Mouse (Mus musculus): Measurements from ENCODE around the gene Map4k1. TPM values are rescaled to one million over a fixed set of nuclear protein-coding genes. Genes with fewer than 3 reads are reported as not detected.

Map4k1 gene
- polyA plus RNA-seq, 1 experiment: 3.6 TPM

- Histone ChIP-seq H3ac (ENCODE audit: control insufficient read depth, insufficient read length, low read depth) (no peak overlapping the region), H3K79me3 (ENCODE audit: low read depth) (no peaks in the 10 kb centered on the region), H3K79me2 (ENCODE audit: control insufficient read depth, insufficient read depth) (no peaks in the 10 kb centered on the region), H3K4me3 (ENCODE audit: insufficient read depth, poor library complexity, severe bottlenecking) (no peak overlapping the region), H3K27me3 (ENCODE audit: control insufficient read depth, insufficient read depth, insufficient read length) (no peaks in the 10 kb centered on the region), H3K36me3 (ENCODE audit: control insufficient read depth, insufficient read depth) (no peaks in the 10 kb centered on the region)
- no peak for TF ChIP-seq USF1 (IDR thresholded peaks at IDR 0.05; ENCODE audit: low read depth)
- TF ChIP-seq FOSL1 (IDR thresholded peaks at IDR 0.05; ENCODE audit: insufficient read depth, low read length, poor library complexity, severe bottlenecking): no peak
- TF ChIP-seq CTCF (IDR thresholded peaks at IDR 0.05; ENCODE audit: control insufficient read depth, insufficient read depth, insufficient read length): no peak
- TF ChIP-seq MAX (IDR thresholded peaks at IDR 0.05): no peak
- TF ChIP-seq MYOG (IDR thresholded peaks at IDR 0.05; ENCODE audit: control insufficient read depth, extremely low read depth, insufficient read length): no peak
- no peak for TF ChIP-seq MYOD1 (IDR thresholded peaks at IDR 0.05; ENCODE audit: control insufficient read depth, insufficient read length, low read depth)
- TF ChIP-seq CEBPB (IDR thresholded peaks at IDR 0.05; ENCODE audit: low read depth): no peak
Measured at GRCm38 (mm10) chr7:29032685-29033084, 50.8 kb downstream of the Map4k1 start.

- Histone ChIP-seq H3K36me3 (ENCODE audit: control insufficient read depth, insufficient read depth) (no peaks in the 10 kb centered on the region), H3K4me3 (ENCODE audit: insufficient read depth, poor library complexity, severe bottlenecking) (no peak overlapping the region), H3K27me3 (ENCODE audit: control insufficient read depth, insufficient read depth, insufficient read length) (no peaks in the 10 kb centered on the region), H3K79me3 (ENCODE audit: low read depth) (no peaks in the 10 kb centered on the region), H3ac (ENCODE audit: control insufficient read depth, insufficient read length, low read depth) (no peak overlapping the region), H3K79me2 (ENCODE audit: control insufficient read depth, insufficient read depth) (no peaks in the 10 kb centered on the region)
- TF ChIP-seq MYOG (IDR thresholded peaks at IDR 0.05; ENCODE audit: control insufficient read depth, extremely low read depth, insufficient read length) (no peak), CEBPB (IDR thresholded peaks at IDR 0.05; ENCODE audit: low read depth) (no peak)
Measured at GRCm38 (mm10) chr7:29037261-29037660, 55.4 kb downstream of the Map4k1 start.

GRCm38 (mm10) chr7:29039604-29039984, 57.7 kb downstream of the Map4k1 start:
- no peaks in the 10 kb centered on the region for H3K79me3 ChIP-seq (ENCODE audit: low read depth)
- H3ac ChIP-seq (ENCODE audit: control insufficient read depth, insufficient read length, low read depth): no peak overlapping the region
- no peaks in the 10 kb centered on the region for H3K36me3 ChIP-seq (ENCODE audit: control insufficient read depth, insufficient read depth)
- H3K27me3 ChIP-seq (ENCODE audit: control insufficient read depth, insufficient read depth, insufficient read length): no peaks in the 10 kb centered on the region
- H3K4me3 ChIP-seq (ENCODE audit: insufficient read depth, poor library complexity, severe bottlenecking): no peak overlapping the region
- no peaks in the 10 kb centered on the region for H3K79me2 ChIP-seq (ENCODE audit: control insufficient read depth, insufficient read depth)
- TF ChIP-seq CEBPB (IDR thresholded peaks at IDR 0.05; ENCODE audit: low read depth): no peak
- TF ChIP-seq MAX (IDR thresholded peaks at IDR 0.05): peak; percentile 93
- peak; percentile 76 for TF ChIP-seq USF1 (IDR thresholded peaks at IDR 0.05; ENCODE audit: low read depth)
- no peak for TF ChIP-seq FOSL1 (IDR thresholded peaks at IDR 0.05; ENCODE audit: insufficient read depth, low read length, poor library complexity, severe bottlenecking)
- no peak for TF ChIP-seq MYOD1 (IDR thresholded peaks at IDR 0.05; ENCODE audit: control insufficient read depth, insufficient read length, low read depth)
- TF ChIP-seq CTCF (IDR thresholded peaks at IDR 0.05; ENCODE audit: control insufficient read depth, insufficient read depth, insufficient read length): peak; percentile 11
- TF ChIP-seq MYOG (IDR thresholded peaks at IDR 0.05; ENCODE audit: control insufficient read depth, extremely low read depth, insufficient read length): no peak

- Histone ChIP-seq H3ac (ENCODE audit: control insufficient read depth, insufficient read length, low read depth) (no peak overlapping the region), H3K4me3 (ENCODE audit: insufficient read depth, poor library complexity, severe bottlenecking) (no peak overlapping the region), H3K79me3 (ENCODE audit: low read depth) (no peaks in the 10 kb centered on the region), H3K27me3 (ENCODE audit: control insufficient read depth, insufficient read depth, insufficient read length) (no peaks in the 10 kb centered on the region), H3K36me3 (ENCODE audit: control insufficient read depth, insufficient read depth) (no peaks in the 10 kb centered on the region), H3K79me2 (ENCODE audit: control insufficient read depth, insufficient read depth) (no peaks in the 10 kb centered on the region)
- no peak for TF ChIP-seq USF1 (IDR thresholded peaks at IDR 0.05; ENCODE audit: low read depth)
- no peak for TF ChIP-seq CTCF (IDR thresholded peaks at IDR 0.05; ENCODE audit: control insufficient read depth, insufficient read depth, insufficient read length)
- no peak for TF ChIP-seq MYOD1 (IDR thresholded peaks at IDR 0.05; ENCODE audit: control insufficient read depth, insufficient read length, low read depth)
- TF ChIP-seq CEBPB (IDR thresholded peaks at IDR 0.05; ENCODE audit: low read depth): no peak
- TF ChIP-seq MAX (IDR thresholded peaks at IDR 0.05): no peak
- no peak for TF ChIP-seq MYOG (IDR thresholded peaks at IDR 0.05; ENCODE audit: control insufficient read depth, extremely low read depth, insufficient read length)
- no peak for TF ChIP-seq FOSL1 (IDR thresholded peaks at IDR 0.05; ENCODE audit: insufficient read depth, low read length, poor library complexity, severe bottlenecking)
Measured at GRCm38 (mm10) chr7:29039985-29040661, 58.3 kb downstream of the Map4k1 start.

- no peak for TF ChIP-seq MYOD1 (IDR thresholded peaks at IDR 0.05; ENCODE audit: control insufficient read depth, insufficient read length, low read depth)
- TF ChIP-seq MAX (IDR thresholded peaks at IDR 0.05): no peak
- no peak for TF ChIP-seq FOSL1 (IDR thresholded peaks at IDR 0.05; ENCODE audit: insufficient read depth, low read length, poor library complexity, severe bottlenecking)
- TF ChIP-seq MYOG (IDR thresholded peaks at IDR 0.05; ENCODE audit: control insufficient read depth, extremely low read depth, insufficient read length): no peak
- no peak for TF ChIP-seq CTCF (IDR thresholded peaks at IDR 0.05; ENCODE audit: control insufficient read depth, insufficient read depth, insufficient read length)
- TF ChIP-seq USF1 (IDR thresholded peaks at IDR 0.05; ENCODE audit: low read depth): no peak
- TF ChIP-seq CEBPB (IDR thresholded peaks at IDR 0.05; ENCODE audit: low read depth): no peak
Measured at GRCm38 (mm10) chr7:29041194-29041593, 59.3 kb downstream of the Map4k1 start.

More at GRCm38 (mm10) chr7:29041194-29041593, 59.3 kb downstream of the Map4k1 start:
- Histone ChIP-seq H3K79me3 (ENCODE audit: low read depth) (no peaks in the 10 kb centered on the region), H3K27me3 (ENCODE audit: control insufficient read depth, insufficient read depth, insufficient read length) (no peaks in the 10 kb centered on the region), H3K79me2 (ENCODE audit: control insufficient read depth, insufficient read depth) (no peaks in the 10 kb centered on the region), H3K4me3 (ENCODE audit: insufficient read depth, poor library complexity, severe bottlenecking) (no peak overlapping the region), H3K36me3 (ENCODE audit: control insufficient read depth, insufficient read depth) (no peaks in the 10 kb centered on the region), H3ac (ENCODE audit: control insufficient read depth, insufficient read length, low read depth) (no peak overlapping the region)
